Mouse (Mus musculus): ENCODE results near the gene Epb41l1. TPM values are rescaled to one million over a fixed set of nuclear protein-coding genes. Genes with fewer than 3 reads are reported as not detected.

Epb41l1 gene
- polyA plus RNA-seq, 1 experiment from 2014 or later = 4.2 TPM

GRCm38 (mm10) chr2:156491796-156492195, 71.1 kb downstream of the Epb41l1 start:
- WGBS = 70% methylated on average over 5 of the region's 5 CpGs
- no peak overlapping the region for H3K4me2 ChIP-seq (ENCODE audit: low read length)
- DNase-seq (ENCODE audit: low spot score) (no peak), ATAC-seq (replicated peaks; ENCODE audit: low FRiP score, low TSS enrichment, low read depth) (0 out of 2 replicates have a peak, but pooled peaks have one; percentile 13)
- H3K9ac ChIP-seq (ENCODE audit: low read length) = no peak overlapping the region
- H3K9me3 ChIP-seq (ENCODE audit: control insufficient read depth, low read length) = no peaks in the 10 kb centered on the region
- H3K4me1 ChIP-seq (replicated peaks; ENCODE audit: control insufficient read depth, insufficient read depth, low read length) = peaks cover 7% of the 10 kb centered on the region; the same call in 1 of the 2 replicates
- no peak overlapping the region for H3K27ac ChIP-seq (ENCODE audit: low read depth)
- no peaks in the 10 kb centered on the region for H3K27me3 ChIP-seq (replicated peaks; ENCODE audit: control insufficient read depth, insufficient read depth, low read length)
- H3K36me3 ChIP-seq (ENCODE audit: control insufficient read depth, insufficient read depth, low read length) = peaks cover 24% of the 10 kb centered on the region
- H3K4me3 ChIP-seq (ENCODE audit: low read depth, low read length) = no peak overlapping the region

GRCm38 (mm10) chr2:156493766-156494165, 73.1 kb downstream of the Epb41l1 start:
- ATAC-seq (replicated peaks; ENCODE audit: low FRiP score, low TSS enrichment, low read depth) (no peak), DNase-seq (ENCODE audit: low spot score) (no peak)

GRCm38 (mm10) chr2:156494465-156494864, 73.8 kb downstream of the Epb41l1 start:
- H3K36me3 ChIP-seq (ENCODE audit: control insufficient read depth, insufficient read depth, low read length) = peaks cover 37% of the 10 kb centered on the region
- H3K4me2 ChIP-seq (ENCODE audit: low read length) = no peak overlapping the region
- H3K9me3 ChIP-seq (ENCODE audit: control insufficient read depth, low read length) = no peaks in the 10 kb centered on the region
- no peak overlapping the region for H3K4me3 ChIP-seq (ENCODE audit: low read depth, low read length)
- no peak for DNase-seq (ENCODE audit: low spot score)
- no peak overlapping the region for H3K27ac ChIP-seq (ENCODE audit: low read depth)
- no peak overlapping the region for H3K9ac ChIP-seq (ENCODE audit: low read length)
- 80% methylated on average over 9 of the region's 9 CpGs for WGBS
- no peaks in the 10 kb centered on the region for H3K27me3 ChIP-seq (replicated peaks; ENCODE audit: control insufficient read depth, insufficient read depth, low read length)
- ATAC-seq (replicated peaks; ENCODE audit: low FRiP score, low TSS enrichment, low read depth) = no peak
- H3K4me1 ChIP-seq (replicated peaks; ENCODE audit: control insufficient read depth, insufficient read depth, low read length) = peaks cover 7% of the 10 kb centered on the region; the same call in 1 of the 2 replicates

More at GRCm38 (mm10) chr2:156493766-156494165, 73.1 kb downstream of the Epb41l1 start:
- no peak overlapping the region for H3K4me3 ChIP-seq (ENCODE audit: low read depth, low read length)
- 53% methylated on average over 9 of the region's 9 CpGs for WGBS
- no peaks in the 10 kb centered on the region for H3K9me3 ChIP-seq (ENCODE audit: control insufficient read depth, low read length)
- peaks cover 7% of the 10 kb centered on the region; the same call in 1 of the 2 replicates for H3K4me1 ChIP-seq (replicated peaks; ENCODE audit: control insufficient read depth, insufficient read depth, low read length)
- H3K27me3 ChIP-seq (replicated peaks; ENCODE audit: control insufficient read depth, insufficient read depth, low read length) = no peaks in the 10 kb centered on the region
- no peak overlapping the region for H3K9ac ChIP-seq (ENCODE audit: low read length)
- peaks cover 32% of the 10 kb centered on the region for H3K36me3 ChIP-seq (ENCODE audit: control insufficient read depth, insufficient read depth, low read length)
- H3K27ac ChIP-seq (ENCODE audit: low read depth) = no peak overlapping the region
- H3K4me2 ChIP-seq (ENCODE audit: low read length) = no peak overlapping the region

- Histone ChIP-seq H3K9me3 (ENCODE audit: control insufficient read depth, low read length) (no peaks in the 10 kb centered on the region), H3K4me2 (ENCODE audit: low read length) (no peak overlapping the region), H3K4me3 (ENCODE audit: low read depth, low read length) (no peak overlapping the region), H3K4me1 (replicated peaks; ENCODE audit: control insufficient read depth, insufficient read depth, low read length) (peaks cover 7% of the 10 kb centered on the region; the same call in 1 of the 2 replicates), H3K9ac (ENCODE audit: low read length) (no peak overlapping the region), H3K27me3 (replicated peaks; ENCODE audit: control insufficient read depth, insufficient read depth, low read length) (no peaks in the 10 kb centered on the region), H3K27ac (ENCODE audit: low read depth) (no peak overlapping the region), H3K36me3 (ENCODE audit: control insufficient read depth, insufficient read depth, low read length) (peaks cover 42% of the 10 kb centered on the region)
- 93% methylated on average over 12 of the region's 12 CpGs for WGBS
- DNase-seq (ENCODE audit: low spot score) (no peak), ATAC-seq (replicated peaks; ENCODE audit: low FRiP score, low TSS enrichment, low read depth) (no peak)
Observed at GRCm38 (mm10) chr2:156494875-156495274, 74.2 kb downstream of the Epb41l1 start.

GRCm38 (mm10) chr2:156496816-156497566, 76.3 kb downstream of the Epb41l1 start:
- no peak overlapping the region for H3K4me2 ChIP-seq (ENCODE audit: low read length)
- H3K9ac ChIP-seq (ENCODE audit: low read length) = no peak overlapping the region
- 67% methylated on average over 5 of the region's 5 CpGs for WGBS
- no peak for ATAC-seq (replicated peaks; ENCODE audit: low FRiP score, low TSS enrichment, low read depth)
- H3K4me3 ChIP-seq (ENCODE audit: low read depth, low read length) = no peak overlapping the region
- H3K27me3 ChIP-seq (replicated peaks; ENCODE audit: control insufficient read depth, insufficient read depth, low read length) = no peaks in the 10 kb centered on the region
- peaks cover 50% of the 10 kb centered on the region for H3K36me3 ChIP-seq (ENCODE audit: control insufficient read depth, insufficient read depth, low read length)
- H3K9me3 ChIP-seq (ENCODE audit: control insufficient read depth, low read length) = no peaks in the 10 kb centered on the region
- no peak overlapping the region for H3K27ac ChIP-seq (ENCODE audit: low read depth)
- DNase-seq (ENCODE audit: low spot score) = no peak
- H3K4me1 ChIP-seq (replicated peaks; ENCODE audit: control insufficient read depth, insufficient read depth, low read length) = no peaks in the 10 kb centered on the region

GRCm38 (mm10) chr2:156497915-156498314, 77.2 kb downstream of the Epb41l1 start:
- H3K27ac ChIP-seq (ENCODE audit: low read depth) = no peak overlapping the region
- DNase-seq (ENCODE audit: low spot score) = peak; percentile 85
- no peak for ATAC-seq (replicated peaks; ENCODE audit: low FRiP score, low TSS enrichment, low read depth)
- H3K9me3 ChIP-seq (ENCODE audit: control insufficient read depth, low read length) = no peaks in the 10 kb centered on the region
- peaks cover 54% of the 10 kb centered on the region for H3K36me3 ChIP-seq (ENCODE audit: control insufficient read depth, insufficient read depth, low read length)
- no peaks in the 10 kb centered on the region for H3K4me1 ChIP-seq (replicated peaks; ENCODE audit: control insufficient read depth, insufficient read depth, low read length)
- no peak overlapping the region for H3K4me3 ChIP-seq (ENCODE audit: low read depth, low read length)
- H3K9ac ChIP-seq (ENCODE audit: low read length) = no peak overlapping the region
- no peaks in the 10 kb centered on the region for H3K27me3 ChIP-seq (replicated peaks; ENCODE audit: control insufficient read depth, insufficient read depth, low read length)
- no peak overlapping the region for H3K4me2 ChIP-seq (ENCODE audit: low read length)
- WGBS = 56% methylated on average over 5 of the region's 5 CpGs

GRCm38 (mm10) chr2:156501025-156501424, 80.3 kb downstream of the Epb41l1 start:
- ATAC-seq (replicated peaks; ENCODE audit: low FRiP score, low TSS enrichment, low read depth) (no peak), DNase-seq (ENCODE audit: low spot score) (no peak)
- Histone ChIP-seq H3K4me1 (replicated peaks; ENCODE audit: control insufficient read depth, insufficient read depth, low read length) (no peaks in the 10 kb centered on the region), H3K27me3 (replicated peaks; ENCODE audit: control insufficient read depth, insufficient read depth, low read length) (no peaks in the 10 kb centered on the region), H3K4me2 (ENCODE audit: low read length) (no peak overlapping the region), H3K36me3 (ENCODE audit: control insufficient read depth, insufficient read depth, low read length) (peaks cover 57% of the 10 kb centered on the region), H3K9ac (ENCODE audit: low read length) (no peak overlapping the region), H3K9me3 (ENCODE audit: control insufficient read depth, low read length) (no peaks in the 10 kb centered on the region), H3K4me3 (ENCODE audit: low read depth, low read length) (no peak overlapping the region), H3K27ac (ENCODE audit: low read depth) (no peak overlapping the region)
- 93% methylated on average over 1 of the region's 1 CpGs for WGBS

- no peak for DNase-seq (ENCODE audit: low spot score)
- Histone ChIP-seq H3K4me3 (ENCODE audit: low read depth, low read length) (no peak overlapping the region), H3K4me1 (replicated peaks; ENCODE audit: control insufficient read depth, insufficient read depth, low read length) (no peaks in the 10 kb centered on the region), H3K27ac (ENCODE audit: low read depth) (no peak overlapping the region), H3K36me3 (ENCODE audit: control insufficient read depth, insufficient read depth, low read length) (peaks cover 55% of the 10 kb centered on the region), H3K9me3 (ENCODE audit: control insufficient read depth, low read length) (no peaks in the 10 kb centered on the region), H3K9ac (ENCODE audit: low read length) (no peak overlapping the region), H3K4me2 (ENCODE audit: low read length) (no peak overlapping the region), H3K27me3 (replicated peaks; ENCODE audit: control insufficient read depth, insufficient read depth, low read length) (no peaks in the 10 kb centered on the region)
- ATAC-seq (replicated peaks; ENCODE audit: low FRiP score, low TSS enrichment, low read depth) = no peak
- WGBS = 83% methylated on average over 13 of the region's 13 CpGs
Observed at GRCm38 (mm10) chr2:156505533-156505932, 84.8 kb downstream of the Epb41l1 start.

GRCm38 (mm10) chr2:156512028-156512427, 91.3 kb downstream of the Epb41l1 start:
- ATAC-seq (replicated peaks; ENCODE audit: low FRiP score, low TSS enrichment, low read depth) = no peak
- no peak overlapping the region for H3K4me3 ChIP-seq (ENCODE audit: low read depth, low read length)
- H3K27me3 ChIP-seq (replicated peaks; ENCODE audit: control insufficient read depth, insufficient read depth, low read length) = no peaks in the 10 kb centered on the region
- WGBS = 74% methylated on average over 7 of the region's 7 CpGs
- no peak overlapping the region for H3K4me2 ChIP-seq (ENCODE audit: low read length)
- H3K36me3 ChIP-seq (ENCODE audit: control insufficient read depth, insufficient read depth, low read length) = peaks cover 36% of the 10 kb centered on the region
- no peak overlapping the region for H3K9ac ChIP-seq (ENCODE audit: low read length)
- no peaks in the 10 kb centered on the region for H3K9me3 ChIP-seq (ENCODE audit: control insufficient read depth, low read length)
- DNase-seq (ENCODE audit: low spot score) = no peak
- H3K27ac ChIP-seq (ENCODE audit: low read depth) = no peak overlapping the region
- no peaks in the 10 kb centered on the region for H3K4me1 ChIP-seq (replicated peaks; ENCODE audit: control insufficient read depth, insufficient read depth, low read length)

Measured in intestine, embryonic 14.5 days (tissue).